Mouse (Mus musculus): ENCODE measurements around the gene Utp11. TPM values are rescaled to one million over a fixed set of nuclear protein-coding genes. Genes with fewer than 3 reads are reported as not detected.
"Not testable (repeated sequence)": the region's sequence is repeated elsewhere in the genome, so short reads cannot be mapped to it uniquely, and the experiment has no call there.

The Utp11 gene
- polyA plus RNA-seq, 1 experiment = 51.1 TPM

DNA sequence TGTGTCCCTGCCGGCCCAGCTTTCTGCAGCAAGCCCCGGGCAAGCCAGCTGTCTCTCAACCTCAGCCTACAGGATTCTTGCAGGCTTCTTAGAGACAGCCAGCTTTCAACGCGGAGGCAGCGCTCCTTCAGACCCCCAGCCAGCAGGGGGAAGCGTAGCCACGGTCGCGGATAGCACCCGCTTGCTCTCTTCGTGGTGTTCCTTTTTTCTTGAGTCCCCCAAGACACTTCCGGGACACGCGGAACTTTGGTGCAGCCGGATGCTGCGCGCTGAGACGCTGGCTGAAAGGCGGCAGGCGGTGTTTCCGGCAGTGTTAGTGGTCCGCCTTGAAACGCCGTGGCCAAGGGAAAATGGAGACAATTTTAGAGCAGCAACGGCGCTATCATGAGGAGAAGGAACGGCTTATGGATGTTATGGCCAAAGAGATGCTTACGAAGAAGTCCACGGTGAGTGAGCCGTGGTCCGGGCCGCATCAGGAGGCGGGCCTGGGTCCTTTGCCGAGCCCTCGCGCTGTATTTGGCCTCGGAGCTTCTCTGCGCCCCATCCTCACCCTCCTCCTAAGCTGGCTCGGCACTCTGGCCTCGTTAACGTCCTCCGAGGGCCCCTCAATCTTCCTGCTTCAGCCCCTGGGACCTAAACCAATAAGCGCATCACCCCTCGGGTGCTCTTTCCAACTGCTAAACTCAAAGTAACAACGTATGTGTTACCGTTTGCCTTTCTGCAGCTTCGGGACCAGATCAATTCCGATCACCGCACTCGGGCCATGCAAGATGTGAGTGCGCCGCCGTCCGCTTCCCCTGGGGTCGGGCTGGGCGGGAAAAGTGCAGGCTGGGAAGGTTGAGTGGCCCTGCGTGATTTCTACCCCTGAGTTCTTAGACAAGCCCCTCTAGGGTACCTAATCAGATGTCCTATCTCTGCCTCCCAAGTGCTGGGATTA is 21.4 kb upstream of the Utp11 start, which contains the start of gene Sf3a3:
Gene Sf3a3 (plus strand): TSS at position 232 of the 937 bp plus-strand sequence.
- Histone ChIP-seq H3K4me3 (ENCODE audit: insufficient read depth, low read length) (peak within 1 kb of the TSS; percentile 83), H3K27ac (ENCODE audit: insufficient read depth, low read length) (peak within 1 kb of the TSS; percentile 89)
- TF ChIP-seq CTCF (IDR thresholded peaks at IDR 0.05; ENCODE audit: borderline replicate concordance, insufficient read depth, low read length) (peak; percentile 85), POLR2A (IDR thresholded peaks at IDR 0.05; ENCODE audit: low read depth, low read length) (peak; percentile 84)

GRCm38 (mm10) chr4:124713850-124714249 is 20.4 kb upstream of the Utp11 start:
- peaks cover 11% of the 10 kb centered on the region for H3K4me1 ChIP-seq (ENCODE audit: control insufficient read depth, insufficient read depth, low read length)
- H3K27ac ChIP-seq (ENCODE audit: insufficient read depth, low read length); H3K4me3 ChIP-seq (ENCODE audit: insufficient read depth, low read length): not testable (repeated sequence)

More for the DNA sequence above, 21.4 kb upstream of the Utp11 start, which contains the start of gene Sf3a3:
- peaks cover 6% of the 10 kb centered on the region for H3K4me1 ChIP-seq (ENCODE audit: control insufficient read depth, insufficient read depth, low read length)

DNA sequence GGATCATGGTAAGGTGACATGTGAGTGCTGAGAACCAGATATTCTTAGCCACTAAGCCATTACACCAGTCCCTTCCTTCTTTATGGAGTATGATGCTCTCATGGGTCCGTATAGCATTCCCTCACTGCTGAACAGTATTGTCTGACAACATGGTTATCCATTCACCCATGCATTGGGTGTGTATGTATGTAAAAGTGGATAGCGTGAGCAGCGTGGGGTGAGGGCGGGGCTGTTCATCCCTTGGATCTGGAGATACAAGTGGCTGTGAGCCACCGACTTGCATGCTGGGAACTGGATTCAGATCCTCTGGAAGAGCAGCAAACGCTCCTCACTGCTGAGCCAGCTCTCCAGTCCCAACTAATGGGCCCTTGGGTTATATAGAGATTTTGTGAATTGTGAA is 19.2 kb upstream of the Utp11 start:
- Histone ChIP-seq H3K4me1 (ENCODE audit: control insufficient read depth, insufficient read depth, low read length) (peaks cover 11% of the 10 kb centered on the region), H3K27ac (ENCODE audit: insufficient read depth, low read length) (no peak overlapping the region), H3K4me3 (ENCODE audit: insufficient read depth, low read length) (no peak overlapping the region)
- no peak for TF ChIP-seq CTCF (IDR thresholded peaks at IDR 0.05; ENCODE audit: borderline replicate concordance, insufficient read depth, low read length)
- TF ChIP-seq POLR2A (IDR thresholded peaks at IDR 0.05; ENCODE audit: low read depth, low read length) = no peak

DNA sequence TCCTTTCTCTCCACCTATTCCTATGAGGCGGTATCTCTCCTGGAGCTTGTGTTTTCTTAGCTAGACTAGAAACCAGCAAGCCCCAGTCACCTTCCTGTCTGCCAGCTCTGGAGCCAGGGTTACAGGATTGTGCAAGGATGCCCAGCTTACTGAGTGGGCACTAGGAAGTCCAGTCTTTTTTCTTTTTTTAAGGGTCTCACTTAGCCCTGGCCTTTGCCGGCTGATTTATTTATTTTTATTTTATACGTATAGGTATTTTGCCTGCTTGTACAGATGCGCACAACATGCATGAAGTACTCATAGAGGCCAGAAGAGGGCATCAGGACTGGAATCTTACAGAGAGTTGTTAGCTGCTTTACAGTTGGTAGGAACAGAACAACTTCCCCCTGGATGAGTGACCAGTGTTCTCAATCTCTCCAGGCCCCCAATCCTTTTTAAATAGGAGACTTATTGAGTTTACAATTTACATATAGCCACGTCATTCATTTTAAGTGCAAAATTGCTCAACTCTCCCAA is 17.4 kb upstream of the Utp11 start:
- Histone ChIP-seq H3K27ac (ENCODE audit: insufficient read depth, low read length) (peak overlapping the region; percentile 92; the same call in 1 of the 2 replicates), H3K4me3 (ENCODE audit: insufficient read depth, low read length) (no peak overlapping the region), H3K4me1 (ENCODE audit: control insufficient read depth, insufficient read depth, low read length) (peaks cover 12% of the 10 kb centered on the region)
- TF ChIP-seq CTCF (IDR thresholded peaks at IDR 0.05; ENCODE audit: borderline replicate concordance, insufficient read depth, low read length) (no peak), POLR2A (IDR thresholded peaks at IDR 0.05; ENCODE audit: low read depth, low read length) (no peak)

- H3K4me3 ChIP-seq (ENCODE audit: insufficient read depth, low read length) = no peak overlapping the region
These were observed 16.6 kb upstream of the Utp11 start for GRCm38 (mm10) chr4:124709961-124710446.

DNA sequence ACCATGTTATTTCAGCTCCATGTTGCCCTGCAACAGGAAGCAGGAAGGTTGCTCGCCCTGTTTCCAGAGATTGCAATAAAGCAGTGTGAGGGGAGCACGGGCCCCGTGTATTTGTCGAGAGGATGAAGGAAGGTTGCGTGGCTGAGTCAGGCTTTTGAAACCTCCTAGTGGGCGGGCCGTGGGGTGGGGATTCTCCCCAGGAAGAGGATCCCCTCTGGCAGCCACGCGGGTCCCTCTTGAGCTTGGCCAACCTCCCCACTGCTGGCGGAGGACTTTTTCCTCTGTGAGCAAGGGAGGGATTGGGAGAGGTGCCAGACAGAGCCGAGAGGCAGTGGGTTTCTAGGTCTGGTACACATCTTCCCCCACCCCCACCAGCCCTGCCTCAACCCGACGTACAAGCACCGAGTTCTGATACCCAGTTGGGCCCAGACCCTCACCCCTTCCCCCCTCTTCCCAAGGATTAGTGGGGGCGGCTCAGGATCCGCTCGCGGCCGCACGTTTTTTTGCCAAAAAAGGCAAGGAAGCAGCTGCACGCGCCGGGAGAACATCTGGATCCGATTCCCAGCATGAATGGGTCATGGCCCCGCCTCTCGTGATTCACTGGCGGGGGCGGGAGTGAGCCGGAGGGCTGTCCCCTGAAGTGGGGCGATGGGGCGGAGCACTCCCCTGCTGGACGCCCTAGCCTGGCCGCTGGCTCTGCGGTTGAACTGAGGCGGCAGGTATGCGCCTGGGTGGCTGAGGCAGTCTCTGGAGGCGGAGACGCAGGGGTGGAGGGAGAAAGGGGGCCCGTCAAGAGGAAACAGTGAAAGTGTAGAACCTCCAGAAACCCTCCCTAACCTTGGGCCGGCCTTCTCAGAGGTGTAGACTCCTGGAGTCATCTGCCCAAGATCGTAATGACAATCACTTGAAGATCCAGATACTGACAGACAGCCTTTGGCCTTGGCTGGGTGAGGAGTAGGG is 15.4 kb upstream of the Utp11 start:
- Histone ChIP-seq H3K4me1 (ENCODE audit: control insufficient read depth, insufficient read depth, low read length) (peaks cover 14% of the 10 kb centered on the region), H3K4me3 (ENCODE audit: insufficient read depth, low read length) (no peak overlapping the region), H3K27ac (ENCODE audit: insufficient read depth, low read length) (peak overlapping the region; percentile 96)
- TF ChIP-seq CTCF (IDR thresholded peaks at IDR 0.05; ENCODE audit: borderline replicate concordance, insufficient read depth, low read length) = no peak
- TF ChIP-seq POLR2A (IDR thresholded peaks at IDR 0.05; ENCODE audit: low read depth, low read length) = peak; percentile 55

More at GRCm38 (mm10) chr4:124709961-124710446, 16.6 kb upstream of the Utp11 start:
- no peak for TF ChIP-seq CTCF (IDR thresholded peaks at IDR 0.05; ENCODE audit: borderline replicate concordance, insufficient read depth, low read length)
- TF ChIP-seq POLR2A (IDR thresholded peaks at IDR 0.05; ENCODE audit: low read depth, low read length) = no peak
- Histone ChIP-seq H3K27ac (ENCODE audit: insufficient read depth, low read length) (peak overlapping the region; percentile 92), H3K4me1 (ENCODE audit: control insufficient read depth, insufficient read depth, low read length) (peaks cover 14% of the 10 kb centered on the region)

- not testable (repeated sequence) for H3K4me3 ChIP-seq (ENCODE audit: insufficient read depth, low read length)
- H3K4me1 ChIP-seq (ENCODE audit: control insufficient read depth, insufficient read depth, low read length) = peaks cover 14% of the 10 kb centered on the region
- peak overlapping the region; percentile 96 for H3K27ac ChIP-seq (ENCODE audit: insufficient read depth, low read length)
These were observed 14.8 kb upstream of the Utp11 start for GRCm38 (mm10) chr4:124708200-124708517.

GRCm38 (mm10) chr4:124707381-124708199 is 14.2 kb upstream of the Utp11 start:
- Histone ChIP-seq H3K27ac (ENCODE audit: insufficient read depth, low read length) (peak overlapping the region; percentile 96; the same call in 1 of the 2 replicates), H3K4me1 (ENCODE audit: control insufficient read depth, insufficient read depth, low read length) (peaks cover 14% of the 10 kb centered on the region)
- H3K4me3 ChIP-seq (ENCODE audit: insufficient read depth, low read length) = not testable (repeated sequence)

DNA sequence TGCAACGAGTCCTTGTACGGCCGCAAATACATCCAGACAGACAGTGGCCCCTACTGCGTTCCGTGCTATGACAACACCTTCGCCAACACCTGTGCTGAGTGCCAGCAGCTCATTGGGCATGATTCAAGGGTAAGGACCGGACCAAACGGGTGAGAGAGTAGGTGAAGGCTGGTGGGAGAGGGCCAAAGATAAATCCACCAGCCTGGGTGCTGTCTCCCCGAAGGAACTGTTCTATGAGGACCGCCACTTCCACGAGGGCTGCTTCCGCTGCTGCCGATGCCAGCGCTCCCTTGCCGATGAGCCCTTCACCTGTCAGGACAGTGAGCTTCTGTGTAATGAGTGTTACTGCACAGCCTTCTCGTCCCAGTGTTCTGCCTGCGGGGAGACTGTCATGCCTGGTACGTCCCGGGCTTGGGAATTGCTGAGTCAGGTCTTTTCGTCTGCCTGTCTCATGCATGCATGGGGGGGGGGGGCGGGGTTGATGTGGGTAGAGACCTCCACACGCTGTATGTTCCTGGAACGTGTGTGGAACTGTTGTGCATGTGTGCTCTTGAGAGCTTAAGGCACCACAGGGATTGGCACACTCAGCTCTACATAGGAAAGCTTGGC is 12.4 kb upstream of the Utp11 start:
- peak overlapping the region; percentile 94 for H3K27ac ChIP-seq (ENCODE audit: insufficient read depth, low read length)
- H3K4me3 ChIP-seq (ENCODE audit: insufficient read depth, low read length) = peak overlapping the region; percentile 54
- TF ChIP-seq CTCF (IDR thresholded peaks at IDR 0.05; ENCODE audit: borderline replicate concordance, insufficient read depth, low read length) (no peak), POLR2A (IDR thresholded peaks at IDR 0.05; ENCODE audit: low read depth, low read length) (0 out of 2 replicates have a peak, but pooled peaks have one; percentile 13)
- H3K4me1 ChIP-seq (ENCODE audit: control insufficient read depth, insufficient read depth, low read length) = peaks cover 14% of the 10 kb centered on the region
